Mouse (Mus musculus) midbrain, embryonic 12.5 days (tissue): ENCODE results near the gene Sgf29. TPM values are rescaled to one million over a fixed set of nuclear protein-coding genes. Genes with fewer than 3 reads are reported as not detected.
A peak's percentile ranks its signal among the peaks of the same experiment; 100 is the strongest.

Source experiments
- ATAC-seq: fragments of 200-750 bp; cut with Nextera tagmentation; 2 replicates; pipeline ENCODE4 v1.8.0; 2017; ENCODE audit warnings: low read depth, moderate TSS enrichment, moderate library complexity; ENCODE audit not compliant: low FRiP score
- H3K27ac ChIP-seq: fragments of 300-500 bp; sonication (generic); replicated peaks from 2 replicates; pipeline ENCODE4 v1.5.1; 2016; ENCODE audit warnings: mild to moderate bottlenecking
- H3K27me3 ChIP-seq: fragments of 300-500 bp; sonication (generic); 2 replicates; pipeline ENCODE4 v1.6.1; 2016; ENCODE audit warnings: mild to moderate bottlenecking
- H3K36me3 ChIP-seq: fragments of 300-500 bp; sonication (generic); 2 replicates; pipeline ENCODE4 v1.6.1; 2016
- H3K4me1 ChIP-seq: fragments of 300-500 bp; sonication (generic); 2 replicates; pipeline ENCODE4 v1.6.1; 2016
- H3K4me2 ChIP-seq: fragments of 300-500 bp; sonication (generic); replicated peaks from 2 replicates; pipeline ENCODE4 v1.6.1; 2016; ENCODE audit warnings: mild to moderate bottlenecking, moderate library complexity
- H3K4me3 ChIP-seq: fragments of 300-500 bp; sonication (generic); 2 replicates; pipeline ENCODE4 v1.5.1; 2016; ENCODE audit warnings: mild to moderate bottlenecking
- H3K9ac ChIP-seq: fragments of 300-500 bp; sonication (generic); replicated peaks from 2 replicates; pipeline ENCODE4 v1.6.1; 2016; ENCODE audit warnings: mild to moderate bottlenecking, moderate library complexity
- H3K9me3 ChIP-seq: fragments of 300-500 bp; sonication (generic); 2 replicates; pipeline ENCODE4 v1.6.1; 2016; ENCODE audit warnings: mild to moderate bottlenecking
- WGBS: fragments of 180-500 bp; shearing (Covaris S2); methylation state at CpG from one replicate; pipeline ENCODE4 v1.1.7; 2016; 5-methylcytosine and 5-hydroxymethylcytosine counted together
- polyA plus RNA-seq: library from polyadenylated mRNA; unstranded; fragments of >200 nt; fragmentation: Nextera tagmentation; extraction: Ambion mirVana; gene quantifications from 2 replicates; pipeline ENCODE4 v1.2.1, GENCODE M21; 2016

The Sgf29 gene
- 44.1 and 46.4 TPM in 2 replicates for polyA plus RNA-seq

GRCm38 (mm10) chr7:126649231-126650051 is at the start of gene Sgf29:
Gene Sgf29 (plus strand): TSS chr7:126649309.
- Histone ChIP-seq H3K27me3 (no peaks in the 10 kb centered on the region), H3K4me1 (peaks cover 8% of the 10 kb centered on the region), H3K9ac (peak within 1 kb of the TSS; percentile 59), H3K4me3 (peak within 1 kb of the TSS; percentile 59), H3K36me3 (no peaks in the 10 kb centered on the region), H3K4me2 (peak within 1 kb of the TSS; percentile 76), H3K9me3 (no peaks in the 10 kb centered on the region), H3K27ac (peak within 1 kb of the TSS; percentile 92)
- peak; percentile 98 for ATAC-seq
- WGBS: 1% methylated on average over 57 of the region's 57 CpGs

DNA sequence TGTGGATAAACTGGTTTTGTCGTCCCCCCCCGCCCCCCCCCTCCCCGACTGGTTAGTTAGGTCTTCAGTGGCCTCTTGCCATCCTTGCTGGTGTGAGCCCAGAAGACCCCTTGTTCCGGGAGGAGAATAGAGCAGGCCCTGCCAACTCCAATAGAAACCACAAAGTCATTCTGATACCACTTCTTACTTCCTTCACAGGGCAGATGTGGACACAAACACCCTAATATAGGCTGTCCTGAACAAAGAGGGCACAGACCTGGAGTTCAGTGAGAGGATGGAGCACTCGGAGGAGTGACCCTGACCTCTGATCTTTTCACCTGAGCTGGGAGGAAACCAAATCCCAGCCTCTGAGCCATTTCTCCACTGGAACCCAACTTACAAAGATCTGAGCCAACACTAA is 47.2 kb upstream of the Sgf29 start:
- 42% methylated on average over 4 of the region's 5 CpGs for WGBS
- no peaks in the 10 kb centered on the region for H3K9me3 ChIP-seq
- no peak overlapping the region for H3K27ac ChIP-seq
- H3K4me2 ChIP-seq: no peak overlapping the region
- no peak overlapping the region for H3K4me3 ChIP-seq
- H3K36me3 ChIP-seq: no peaks in the 10 kb centered on the region
- H3K9ac ChIP-seq: no peak overlapping the region
- H3K4me1 ChIP-seq: no peaks in the 10 kb centered on the region
- no peaks in the 10 kb centered on the region for H3K27me3 ChIP-seq
- no peak for ATAC-seq

- Histone ChIP-seq H3K9me3 (no peaks in the 10 kb centered on the region), H3K36me3 (no peaks in the 10 kb centered on the region), H3K4me3 (no peak overlapping the region), H3K9ac (no peak overlapping the region; the same call in 1 of the 2 replicates), H3K4me2 (no peak overlapping the region), H3K27ac (no peak overlapping the region), H3K27me3 (no peaks in the 10 kb centered on the region), H3K4me1 (no peaks in the 10 kb centered on the region)
- WGBS: 93% methylated on average over 3 of the region's 3 CpGs
- ATAC-seq: no peak
Measured at GRCm38 (mm10) chr7:126602650-126603049, 46.5 kb upstream of the Sgf29 start.

- no peaks in the 10 kb centered on the region for H3K9me3 ChIP-seq
- H3K36me3 ChIP-seq: no peaks in the 10 kb centered on the region
- ATAC-seq: no peak
- 89% methylated on average over 5 of the region's 5 CpGs for WGBS
- no peak overlapping the region for H3K9ac ChIP-seq
- H3K4me3 ChIP-seq: no peak overlapping the region
- no peak overlapping the region for H3K4me2 ChIP-seq
- no peaks in the 10 kb centered on the region; the same call in 1 of the 2 replicates for H3K27me3 ChIP-seq
- H3K27ac ChIP-seq: no peak overlapping the region
- no peaks in the 10 kb centered on the region for H3K4me1 ChIP-seq
Measured at GRCm38 (mm10) chr7:126606611-126607010, 42.5 kb upstream of the Sgf29 start.

DNA sequence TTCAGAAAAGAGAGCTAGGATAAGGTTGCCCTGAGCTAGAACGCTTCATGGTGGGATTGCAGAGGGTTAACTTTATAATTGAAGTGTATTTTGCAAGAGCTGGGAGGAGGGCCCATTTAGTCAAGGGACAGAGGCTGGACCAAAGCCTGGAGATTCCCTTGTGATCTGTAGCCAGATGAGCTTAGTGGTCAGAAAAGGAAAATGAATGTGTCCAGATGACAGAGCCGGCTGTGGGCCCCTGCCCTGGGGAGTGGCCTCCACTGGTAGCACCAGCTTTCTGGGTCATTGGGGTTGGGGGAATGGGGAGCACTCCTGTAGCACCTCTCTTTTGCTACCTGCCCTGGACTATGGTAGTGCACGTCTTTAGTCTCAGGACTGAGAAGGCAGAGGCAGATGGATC is 42.0 kb upstream of the Sgf29 start:
- Histone ChIP-seq H3K27ac (no peak overlapping the region), H3K27me3 (no peaks in the 10 kb centered on the region; the same call in 1 of the 2 replicates), H3K4me2 (no peak overlapping the region), H3K4me3 (no peak overlapping the region), H3K4me1 (no peaks in the 10 kb centered on the region), H3K9me3 (no peaks in the 10 kb centered on the region), H3K9ac (no peak overlapping the region), H3K36me3 (no peaks in the 10 kb centered on the region)
- WGBS: 88% methylated on average over 3 of the region's 3 CpGs
- ATAC-seq: no peak

- no peak overlapping the region for H3K4me3 ChIP-seq
- WGBS: 77% methylated on average over 5 of the region's 5 CpGs
- ATAC-seq: no peak
- no peaks in the 10 kb centered on the region for H3K36me3 ChIP-seq
- H3K9ac ChIP-seq: no peak overlapping the region
- no peak overlapping the region for H3K27ac ChIP-seq
- no peaks in the 10 kb centered on the region for H3K4me1 ChIP-seq
- H3K9me3 ChIP-seq: no peaks in the 10 kb centered on the region
- H3K4me2 ChIP-seq: no peak overlapping the region
- no peaks in the 10 kb centered on the region; the same call in 1 of the 2 replicates for H3K27me3 ChIP-seq
Measured at GRCm38 (mm10) chr7:126607796-126608195, 41.3 kb upstream of the Sgf29 start.

- H3K4me1 ChIP-seq: no peaks in the 10 kb centered on the region
- no peak overlapping the region for H3K9ac ChIP-seq
- no peaks in the 10 kb centered on the region for H3K36me3 ChIP-seq
- no peak overlapping the region for H3K4me2 ChIP-seq
- WGBS: 82% methylated on average over 3 of the region's 3 CpGs
- no peaks in the 10 kb centered on the region; the same call in 1 of the 2 replicates for H3K27me3 ChIP-seq
- H3K9me3 ChIP-seq: no peaks in the 10 kb centered on the region
- no peak for ATAC-seq
- no peak overlapping the region for H3K27ac ChIP-seq
- no peak overlapping the region for H3K4me3 ChIP-seq
Measured at GRCm38 (mm10) chr7:126612736-126613135, 36.4 kb upstream of the Sgf29 start.

- 73% methylated on average over 3 of the region's 3 CpGs for WGBS
- no peak for ATAC-seq
- Histone ChIP-seq H3K4me1 (no peaks in the 10 kb centered on the region), H3K36me3 (no peaks in the 10 kb centered on the region), H3K4me3 (no peak overlapping the region), H3K9me3 (no peaks in the 10 kb centered on the region), H3K4me2 (no peak overlapping the region), H3K27ac (no peak overlapping the region), H3K9ac (no peak overlapping the region), H3K27me3 (peaks cover 2% of the 10 kb centered on the region; the same call in 1 of the 2 replicates)
Measured at GRCm38 (mm10) chr7:126616707-126617106, 32.4 kb upstream of the Sgf29 start.

DNA sequence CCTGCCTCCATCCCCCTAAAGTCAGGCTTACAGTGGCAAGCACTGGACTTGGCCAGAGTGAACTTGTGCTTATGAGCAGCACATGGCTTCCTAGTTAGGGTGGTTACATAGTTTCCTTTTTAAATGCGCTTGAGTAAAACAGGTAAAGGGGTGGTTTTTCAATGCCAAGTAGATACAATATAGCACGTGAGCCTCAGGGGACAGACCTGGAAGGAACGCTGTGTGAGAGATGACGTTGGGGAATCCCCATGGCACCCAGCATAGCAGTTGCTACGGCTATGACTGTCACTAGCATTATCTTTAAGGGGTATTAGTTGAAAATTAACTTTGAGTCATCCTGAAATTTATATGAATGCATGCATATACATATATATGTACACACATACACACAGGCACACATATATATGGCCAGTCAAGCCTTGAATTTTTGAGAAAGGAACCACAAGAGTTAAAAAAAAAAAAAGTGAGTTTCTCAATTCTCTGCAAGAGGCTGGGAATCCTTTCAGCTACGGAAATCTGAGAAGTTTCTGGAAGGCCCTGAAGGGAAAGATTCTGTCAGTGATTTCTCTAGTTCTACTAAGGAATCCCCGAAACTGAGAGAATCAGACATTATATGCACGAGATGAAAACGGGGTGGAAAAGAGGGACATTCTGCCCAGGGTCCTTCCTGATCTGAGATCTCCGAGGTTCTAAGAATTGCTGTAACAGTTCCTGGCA is 29.4 kb upstream of the Sgf29 start:
- no peaks in the 10 kb centered on the region for H3K9me3 ChIP-seq
- no peak overlapping the region for H3K9ac ChIP-seq
- no peak overlapping the region for H3K4me3 ChIP-seq
- H3K36me3 ChIP-seq: no peaks in the 10 kb centered on the region
- no peaks in the 10 kb centered on the region for H3K4me1 ChIP-seq
- H3K27me3 ChIP-seq: peaks cover 4% of the 10 kb centered on the region; the same call in 1 of the 2 replicates
- 86% methylated on average over 10 of the region's 10 CpGs for WGBS
- no peak overlapping the region for H3K4me2 ChIP-seq
- ATAC-seq: no peak
- H3K27ac ChIP-seq: no peak overlapping the region

GRCm38 (mm10) chr7:126621452-126622359 is 27.4 kb upstream of the Sgf29 start:
- Histone ChIP-seq H3K9me3 (no peaks in the 10 kb centered on the region), H3K27ac (no peak overlapping the region), H3K9ac (no peak overlapping the region), H3K4me3 (no peak overlapping the region), H3K27me3 (peaks cover 4% of the 10 kb centered on the region; the same call in 1 of the 2 replicates), H3K4me1 (no peaks in the 10 kb centered on the region), H3K4me2 (no peak overlapping the region), H3K36me3 (no peaks in the 10 kb centered on the region)
- ATAC-seq: no peak
- 93% methylated on average over 9 of the region's 9 CpGs for WGBS

- H3K27ac ChIP-seq: no peak overlapping the region
- peaks cover 4% of the 10 kb centered on the region; the same call in 1 of the 2 replicates for H3K27me3 ChIP-seq
- no peak overlapping the region for H3K4me2 ChIP-seq
- WGBS: 78% methylated on average over 1 of the region's 1 CpGs
- no peak overlapping the region for H3K9ac ChIP-seq
- no peak for ATAC-seq
- H3K4me3 ChIP-seq: no peak overlapping the region
- no peaks in the 10 kb centered on the region for H3K36me3 ChIP-seq
- no peaks in the 10 kb centered on the region for H3K9me3 ChIP-seq
- H3K4me1 ChIP-seq: no peaks in the 10 kb centered on the region
Measured at GRCm38 (mm10) chr7:126623381-126623780, 25.7 kb upstream of the Sgf29 start.
